Mouse (Mus musculus) ES-E14 (cell line): ENCODE measurements around the gene Chrm3.

ENCODE experiments used
- CHD2 ChIP-seq: IDR thresholded peaks from 2 replicates; pipeline ENCODE4 v1.6.1; 2014; ENCODE audit warnings: mild to moderate bottlenecking, low read depth, low read length, inconsistent platforms
- HCFC1 ChIP-seq: IDR thresholded peaks from 2 replicates; pipeline ENCODE4 v1.6.1; 2012; ENCODE audit warnings: low read length, inconsistent platforms, borderline replicate concordance; ENCODE audit not compliant: insufficient read depth
- MAFK ChIP-seq: IDR thresholded peaks from 2 replicates; pipeline ENCODE4 v1.6.1; 2014; ENCODE audit warnings: mild to moderate bottlenecking, low read depth, low read length, inconsistent platforms; ENCODE audit not compliant: insufficient read depth
- ZC3H11A ChIP-seq: IDR thresholded peaks from 2 replicates; pipeline ENCODE4 v1.6.1; 2012; ENCODE audit warnings: low read depth, mild to moderate bottlenecking, inconsistent platforms, low read length, borderline replicate concordance
- ZNF384 ChIP-seq: IDR thresholded peaks from 2 replicates; pipeline ENCODE4 v1.6.1; 2012; ENCODE audit warnings: low read depth, low read length, inconsistent platforms

DNA sequence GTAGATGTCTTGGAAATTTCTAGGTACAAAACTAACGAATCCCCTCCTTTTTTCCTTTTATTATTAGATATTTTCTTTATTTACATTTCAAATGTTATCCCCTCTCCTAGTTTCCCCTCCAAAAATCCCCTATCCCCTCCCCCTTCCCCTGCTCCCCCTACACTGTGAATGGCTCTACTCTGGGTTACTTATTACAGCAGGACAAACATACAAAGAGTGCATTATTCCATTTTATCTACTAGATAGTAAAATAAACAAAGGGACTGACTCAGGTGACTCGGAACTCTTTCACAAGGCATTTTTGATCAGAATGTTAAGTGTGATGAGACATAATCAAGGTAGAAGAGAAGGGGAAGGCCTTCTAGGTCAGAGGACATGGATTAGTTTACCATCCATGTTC is 148.5 kb downstream of the Chrm3 start:
- no peak for TF ChIP-seq MAFK
- no peak for TF ChIP-seq ZC3H11A
- TF ChIP-seq CHD2: no peak
- TF ChIP-seq HCFC1: no peak
- no peak for TF ChIP-seq ZNF384
